Comparison of ENCODE assay signal across 7 mouse cellular contexts in genomic region chr7:143005344-143006096, GRCm38 (mm10). TPM values are rescaled to one million over a fixed set of nuclear protein-coding genes. Genes with fewer than 3 reads are reported as not detected.
A peak's percentile ranks its signal among the peaks of the same experiment; 100 is the strongest.
DNase-seq lines count a peak whose midpoint lies in the region; ATAC-seq and TF ChIP-seq lines count a peak whose summit lies in the region.

No protein-coding gene starts in this region.

- no peak for DNase-seq in midbrain, embryonic 10.5 days (ENCODE audit: low spot score)
- no peak for DNase-seq in midbrain, postnatal 0 days (ENCODE audit: low spot score)
- no peak for DNase-seq in embryonic facial prominence, embryonic 10.5 days (ENCODE audit: low spot score)
- peak; percentile 56 for DNase-seq in thymus, postnatal 4 days
- no peak for DNase-seq in kidney, postnatal 25 days
- no peak for DNase-seq in cerebellum, postnatal 14 days

- peak overlapping the region; percentile 38; the same call in 1 of the 2 replicates for H3K27ac ChIP-seq in midbrain, embryonic 10.5 days (replicated peaks)
- H3K27ac ChIP-seq in midbrain, postnatal 0 days (ENCODE audit: low read depth, low read length): no peak overlapping the region
- peak overlapping the region; percentile 75 for H3K27ac ChIP-seq in embryonic facial prominence, embryonic 10.5 days (replicated peaks)

- no peaks in the 10 kb centered on the region for H3K27me3 ChIP-seq in midbrain, embryonic 10.5 days (ENCODE audit: low read depth, poor library complexity, severe bottlenecking)
- H3K27me3 ChIP-seq in midbrain, postnatal 0 days (ENCODE audit: insufficient read depth, low read length): no peaks in the 10 kb centered on the region
- no peaks in the 10 kb centered on the region for H3K27me3 ChIP-seq in embryonic facial prominence, embryonic 10.5 days (replicated peaks; ENCODE audit: low read depth, poor library complexity, severe bottlenecking)

- H3K36me3 ChIP-seq in midbrain, embryonic 10.5 days: no peaks in the 10 kb centered on the region
- no peaks in the 10 kb centered on the region for H3K36me3 ChIP-seq in midbrain, postnatal 0 days (ENCODE audit: insufficient read depth, low read length)
- no peaks in the 10 kb centered on the region for H3K36me3 ChIP-seq in embryonic facial prominence, embryonic 10.5 days (replicated peaks)

- no peak for TF ChIP-seq CTCF in midbrain, postnatal 0 days (IDR thresholded peaks at IDR 0.05)

- no peak for ATAC-seq in midbrain, postnatal 0 days (ENCODE audit: low FRiP score)
- ATAC-seq in megakaryocyte, adult 5-6 weeks (ENCODE audit: poor library complexity, severe bottlenecking): peak; percentile 28

- H3K4me1 ChIP-seq in midbrain, embryonic 10.5 days: peaks cover 18% of the 10 kb centered on the region
- no peaks in the 10 kb centered on the region for H3K4me1 ChIP-seq in midbrain, postnatal 0 days (ENCODE audit: insufficient read depth, low read length)
- peaks cover 43% of the 10 kb centered on the region for H3K4me1 ChIP-seq in embryonic facial prominence, embryonic 10.5 days

- no peak overlapping the region for H3K9ac ChIP-seq in midbrain, postnatal 0 days (replicated peaks; ENCODE audit: low read length, poor library complexity, severe bottlenecking)

- H3K9me3 ChIP-seq in midbrain, embryonic 10.5 days (replicated peaks): no peaks in the 10 kb centered on the region
- no peaks in the 10 kb centered on the region for H3K9me3 ChIP-seq in midbrain, postnatal 0 days (ENCODE audit: low read length)
- no peaks in the 10 kb centered on the region for H3K9me3 ChIP-seq in embryonic facial prominence, embryonic 10.5 days

- H3K4me2 ChIP-seq in midbrain, postnatal 0 days (ENCODE audit: low read depth, low read length, poor library complexity, severe bottlenecking): no peak overlapping the region

- 88% methylated on average over 6 of the region's 6 CpGs for WGBS in midbrain, embryonic 10.5 days
- 88% methylated on average over 6 of the region's 6 CpGs for WGBS in midbrain, postnatal 0 days
- WGBS in embryonic facial prominence, embryonic 10.5 days: 85% methylated on average over 6 of the region's 6 CpGs

- peak overlapping the region; percentile 11; the same call in 1 of the 2 replicates for H3K4me3 ChIP-seq in midbrain, embryonic 10.5 days
- no peak overlapping the region for H3K4me3 ChIP-seq in midbrain, postnatal 0 days (ENCODE audit: low read depth, low read length)
- H3K4me3 ChIP-seq in embryonic facial prominence, embryonic 10.5 days: 0 out of 2 replicates have a peak overlapping the region, but pooled peaks have one; percentile 30

RNA-seq across cellular contexts. Expression of gene Tspan32, which starts 0.7 kb away (rescaled TPM):
- 4.7 and 6.0 TPM in 2 replicates for polyA plus RNA-seq in midbrain, embryonic 10.5 days (2016; fragmentation: Nextera tagmentation; extraction: Ambion mirVana)
- total RNA-seq in midbrain, postnatal 0 days (2014; rRNA removed): 0.19 and 0.38 TPM in 2 replicates
- 0.37 and 0.38 TPM in 2 replicates for polyA plus RNA-seq in midbrain, postnatal 0 days (2015; fragmentation: Nextera tagmentation; extraction: Ambion mirVana)
- polyA plus RNA-seq in embryonic facial prominence, embryonic 10.5 days (2016; fragmentation: Nextera tagmentation; extraction: Ambion mirVana): 4.4 and 4.6 TPM in 2 replicates
- total RNA-seq in megakaryocyte, adult 5-6 weeks (2015): 60.9 and 70.4 TPM in 2 replicates
- total RNA-seq in megakaryocyte, adult 5-6 weeks (2017): 45.6 and 47.0 TPM in 2 replicates

RNA-seq across cellular contexts. Expression of gene Ascl2, which starts 36.5 kb away (rescaled TPM):
- polyA plus RNA-seq in midbrain, embryonic 10.5 days (2016; fragmentation: Nextera tagmentation; extraction: Ambion mirVana): 0.70 and 1.3 TPM in 2 replicates
- 1.1 TPM in 1 of 2 replicates, not detected in the other for total RNA-seq in midbrain, postnatal 0 days (2014; rRNA removed)
- polyA plus RNA-seq in midbrain, postnatal 0 days (2015; fragmentation: Nextera tagmentation; extraction: Ambion mirVana): 0.43 and 0.50 TPM in 2 replicates
- polyA plus RNA-seq in embryonic facial prominence, embryonic 10.5 days (2016; fragmentation: Nextera tagmentation; extraction: Ambion mirVana): 0.25 and 0.52 TPM in 2 replicates
- 0.96 and 1.1 TPM in 2 replicates for total RNA-seq in megakaryocyte, adult 5-6 weeks (2015)
- total RNA-seq in megakaryocyte, adult 5-6 weeks (2017): 0.40 and 2.9 TPM in 2 replicates

RNA-seq across cellular contexts. Expression of gene Cd81, which starts 47.0 kb away (rescaled TPM):
- polyA plus RNA-seq in midbrain, embryonic 10.5 days (2016; fragmentation: Nextera tagmentation; extraction: Ambion mirVana): 267 and 279 TPM in 2 replicates
- total RNA-seq in midbrain, postnatal 0 days (2014; rRNA removed): 454 and 542 TPM in 2 replicates
- 511 and 569 TPM in 2 replicates for polyA plus RNA-seq in midbrain, postnatal 0 days (2015; fragmentation: Nextera tagmentation; extraction: Ambion mirVana)
- 251 and 255 TPM in 2 replicates for polyA plus RNA-seq in embryonic facial prominence, embryonic 10.5 days (2016; fragmentation: Nextera tagmentation; extraction: Ambion mirVana)
- 17.2 and 20.3 TPM in 2 replicates for total RNA-seq in megakaryocyte, adult 5-6 weeks (2015)
- 22.5 and 25.3 TPM in 2 replicates for total RNA-seq in megakaryocyte, adult 5-6 weeks (2017)
